Mouse (Mus musculus): ENCODE measurements at regions not wholly inside any gene's neighbourhood (a gene's known extent, or its start where the extent isn't known, plus 50 kb on each side); places are given as distances from the start of the nearest gene placed in this dataset.
A peak's percentile ranks its signal among the peaks of the same experiment; 100 is the strongest.

- DNase-seq: peak; percentile 21 to 57
Measured at GRCm38 (mm10) chr15:25536451-25537334, 85.6 kb upstream of the Myo10 start.

GRCm38 (mm10) chr15:25539344-25540176 is 82.8 kb upstream of the Myo10 start:
- DNase-seq: peak; percentile 23 to 42

GRCm38 (mm10) chr15:25542382-25542781 is 79.9 kb upstream of the Myo10 start:
- DNase-seq: no peak

- DNase-seq: no peak
Measured at GRCm38 (mm10) chr15:25546185-25546584, 76.1 kb upstream of the Myo10 start.

- no peak for DNase-seq
Measured at GRCm38 (mm10) chr15:25550269-25551054, 71.9 kb upstream of the Myo10 start.

GRCm38 (mm10) chr15:25554945-25555344 is 67.4 kb upstream of the Myo10 start:
- DNase-seq: no peak

- no peak for DNase-seq
Measured at GRCm38 (mm10) chr15:25555852-25556251, 66.5 kb upstream of the Myo10 start.

- DNase-seq: no peak
Measured at GRCm38 (mm10) chr15:25557566-25557965, 64.8 kb upstream of the Myo10 start.

GRCm38 (mm10) chr15:25558240-25558639 is 64.1 kb upstream of the Myo10 start:
- peak in 1 of 2 experiments; percentile 37 for DNase-seq

- DNase-seq: no peak
Measured at GRCm38 (mm10) chr15:25563641-25564040, 58.7 kb upstream of the Myo10 start.

GRCm38 (mm10) chr15:25572495-25572894 is 49.8 kb upstream of the Myo10 start:
- no peak for DNase-seq
